Mouse (Mus musculus) WW6 (cell line): ENCODE results near the gene Tedc2.

Experiments
- DNase-seq: peaks from one replicate; pipeline ENCODE4 v3.0.0-alpha.2; 2013; ENCODE audit warnings: low read depth, low spot score

Tedc2 gene

GRCm38 (mm10) chr17:24212441-24213018, 8.1 kb downstream of the Tedc2 start:
- no peak for DNase-seq

GRCm38 (mm10) chr17:24211631-24212440, 8.8 kb downstream of the Tedc2 start:
- DNase-seq, result no peak

GRCm38 (mm10) chr17:24210591-24210990, 10.1 kb downstream of the Tedc2 start:
- DNase-seq, result no peak

GRCm38 (mm10) chr17:24209916-24210240, 10.8 kb downstream of the Tedc2 start:
- DNase-seq, result no peak

- DNase-seq, result no peak
Observed at GRCm38 (mm10) chr17:24209043-24209915, 11.4 kb downstream of the Tedc2 start, which contains the start of gene Ntn3. TSS of gene Ntn3 (minus strand) at chr17:24209531.

- DNase-seq, result no peak
Observed at GRCm38 (mm10) chr17:24208641-24209042, 12.0 kb downstream of the Tedc2 start.

GRCm38 (mm10) chr17:24207768-24208640, 12.6 kb downstream of the Tedc2 start:
- DNase-seq, result no peak

- no peak for DNase-seq
Observed at GRCm38 (mm10) chr17:24206451-24207351, 13.9 kb downstream of the Tedc2 start.

GRCm38 (mm10) chr17:24205908-24206361, 14.7 kb downstream of the Tedc2 start:
- no peak for DNase-seq

GRCm38 (mm10) chr17:24205284-24205888, 15.3 kb downstream of the Tedc2 start, which contains the start of gene Tbc1d24:
TSS of gene Tbc1d24 (minus strand) at chr17:24205562.
- peak; percentile 83 for DNase-seq

- no peak for DNase-seq
Observed at GRCm38 (mm10) chr17:24204846-24205245, 15.8 kb downstream of the Tedc2 start.

GRCm38 (mm10) chr17:24203611-24204534, 16.8 kb downstream of the Tedc2 start:
- DNase-seq, result no peak

GRCm38 (mm10) chr17:24203068-24203467, 17.6 kb downstream of the Tedc2 start:
- no peak for DNase-seq

GRCm38 (mm10) chr17:24201092-24201491, 19.6 kb downstream of the Tedc2 start:
- DNase-seq, result no peak

- no peak for DNase-seq
Observed at GRCm38 (mm10) chr17:24199741-24200140, 20.9 kb downstream of the Tedc2 start.

GRCm38 (mm10) chr17:24199252-24199651, 21.4 kb downstream of the Tedc2 start:
- DNase-seq, result no peak

- DNase-seq, result no peak
Observed at GRCm38 (mm10) chr17:24197032-24197824, 23.4 kb downstream of the Tedc2 start.

- DNase-seq, result no peak
Observed at GRCm38 (mm10) chr17:24195349-24195748, 25.3 kb downstream of the Tedc2 start.
